ENCODE assay signal across 11 mouse cellular contexts in the genomic region with DNA sequence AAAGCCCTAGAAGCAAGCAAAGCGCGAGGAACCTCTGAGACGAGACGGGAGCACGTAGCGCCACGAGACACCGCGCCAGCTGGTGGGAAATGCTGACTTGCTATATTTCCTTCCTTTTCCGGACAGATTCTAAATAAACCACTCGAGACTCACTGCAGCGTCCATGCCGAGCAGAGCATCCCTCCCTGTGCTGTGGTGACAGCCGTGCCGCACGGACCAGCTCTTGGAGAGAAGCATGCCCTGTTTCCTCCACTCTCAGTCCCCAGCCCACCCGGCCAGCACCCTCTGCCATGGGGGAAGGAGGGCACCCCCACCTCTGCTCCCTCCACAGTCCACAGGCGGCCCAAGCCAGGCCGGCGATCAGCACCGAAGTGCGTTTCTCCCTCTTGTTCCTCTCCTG. TPM values are rescaled to one million over a fixed set of nuclear protein-coding genes. Genes with fewer than 3 reads are reported as not detected.
DNase-seq lines count a peak whose midpoint lies in the region; ATAC-seq lines count a peak whose summit lies in the region.
"Had no signal": no experiment of that assay in that cellular context is flagged by ENCODE, and none has a peak within 500 bp of the region (broad histone marks: within the 10 kb centered on the region; RNA-seq: fewer than 3 reads in every experiment).

No protein-coding gene starts in this region.

- peak; percentile 58; the same call in 1 of the 2 replicates for ATAC-seq in cerebellum, adult (ENCODE audit: insufficient number of reproducible peaks, low FRiP score, low TSS enrichment)
- ATAC-seq in hindbrain, embryonic 11.5 days (ENCODE audit: low FRiP score): no peak
- ATAC-seq in stomach, embryonic 14.5 days (ENCODE audit: insufficient number of reproducible peaks, insufficient read depth, low FRiP score, low read depth): no peak
- ATAC-seq: Patski had no signal

- no peak overlapping the region for H3K9ac ChIP-seq in hindbrain, embryonic 11.5 days (ENCODE audit: low read depth, low read length)
- no peak overlapping the region for H3K9ac ChIP-seq in stomach, embryonic 14.5 days (replicated peaks; ENCODE audit: low read depth, low read length)
- H3K9ac ChIP-seq: embryonic facial prominence, embryonic 15.5 days had no signal

- no peak overlapping the region for H3K4me2 ChIP-seq in hindbrain, embryonic 11.5 days (replicated peaks; ENCODE audit: low read depth, low read length)
- H3K4me2 ChIP-seq in stomach, embryonic 14.5 days (replicated peaks; ENCODE audit: low read depth, low read length): peak overlapping the region; percentile 30; the same call in 1 of the 2 replicates
- H3K4me2 ChIP-seq: embryonic facial prominence, embryonic 15.5 days had no signal

- WGBS in hindbrain, embryonic 10.5 days: 89% methylated on average over 22 of the region's 22 CpGs
- WGBS in hindbrain, embryonic 11.5 days: 85% methylated on average over 22 of the region's 22 CpGs
- 53% methylated on average over 22 of the region's 22 CpGs for WGBS in stomach, embryonic 14.5 days

- H3K27me3 ChIP-seq in hindbrain, embryonic 10.5 days (ENCODE audit: insufficient read depth, poor library complexity, severe bottlenecking): no peaks in the 10 kb centered on the region
- H3K27me3 ChIP-seq in hindbrain, embryonic 11.5 days (ENCODE audit: control insufficient read depth, insufficient read depth, low read length): no peaks in the 10 kb centered on the region
- no peaks in the 10 kb centered on the region for H3K27me3 ChIP-seq in stomach, embryonic 14.5 days (ENCODE audit: control insufficient read depth, insufficient read depth, low read length)
- H3K27me3 ChIP-seq: embryonic facial prominence, embryonic 15.5 days had no signal

- peaks cover 19% of the 10 kb centered on the region for H3K4me1 ChIP-seq in hindbrain, embryonic 10.5 days (replicated peaks)
- H3K4me1 ChIP-seq in hindbrain, embryonic 11.5 days (replicated peaks; ENCODE audit: control insufficient read depth, insufficient read depth, low read length): no peaks in the 10 kb centered on the region
- peaks cover 5% of the 10 kb centered on the region; the same call in 1 of the 2 replicates for H3K4me1 ChIP-seq in stomach, embryonic 14.5 days (ENCODE audit: control insufficient read depth, insufficient read depth, low read length)
- H3K4me1 ChIP-seq: embryonic facial prominence, embryonic 15.5 days had no signal

- no peak overlapping the region for H3K4me3 ChIP-seq in hindbrain, embryonic 10.5 days
- no peak overlapping the region for H3K4me3 ChIP-seq in hindbrain, embryonic 11.5 days (ENCODE audit: low read depth, low read length)
- H3K4me3 ChIP-seq in stomach, embryonic 14.5 days (ENCODE audit: low read depth, low read length): no peak overlapping the region
- H3K4me3 ChIP-seq: embryonic facial prominence, embryonic 15.5 days had no signal

- no peaks in the 10 kb centered on the region for H3K36me3 ChIP-seq in hindbrain, embryonic 10.5 days
- H3K36me3 ChIP-seq in hindbrain, embryonic 11.5 days (ENCODE audit: control insufficient read depth, insufficient read depth, low read length): no peaks in the 10 kb centered on the region
- no peaks in the 10 kb centered on the region for H3K36me3 ChIP-seq in stomach, embryonic 14.5 days (ENCODE audit: control insufficient read depth, insufficient read depth, low read length)
- H3K36me3 ChIP-seq: embryonic facial prominence, embryonic 15.5 days had no signal

- H3K9me3 ChIP-seq in hindbrain, embryonic 10.5 days: no peaks in the 10 kb centered on the region
- H3K9me3 ChIP-seq in hindbrain, embryonic 11.5 days (ENCODE audit: control insufficient read depth, low read length): no peaks in the 10 kb centered on the region
- no peaks in the 10 kb centered on the region for H3K9me3 ChIP-seq in stomach, embryonic 14.5 days (ENCODE audit: control insufficient read depth, low read depth, low read length)
- H3K9me3 ChIP-seq: embryonic facial prominence, embryonic 15.5 days had no signal

- DNase-seq in cerebellum, adult 11 months: no peak
- no peak for DNase-seq in hindbrain, embryonic 10.5 days (ENCODE audit: low spot score)
- DNase-seq in hindbrain, embryonic 11.5 days (ENCODE audit: low spot score): no peak
- peak; percentile 43 for DNase-seq in right cerebral cortex, adult 18-20 months
- no peak for DNase-seq in right cerebral cortex, postnatal 14 days
- DNase-seq in spleen, postnatal 10 days (ENCODE audit: low spot score in 2 of 2): no peak
- DNase-seq: spleen, adult 18-20 months had no signal

- peak overlapping the region; percentile 67 for H3K27ac ChIP-seq in hindbrain, embryonic 10.5 days
- no peak overlapping the region for H3K27ac ChIP-seq in hindbrain, embryonic 11.5 days (ENCODE audit: low read depth, low read length)
- H3K27ac ChIP-seq in stomach, embryonic 14.5 days (ENCODE audit: low read length): no peak overlapping the region
- H3K27ac ChIP-seq: embryonic facial prominence, embryonic 15.5 days had no signal

RNA-seq across cellular contexts. Expression of a gene that starts 33.9 kb away (rescaled TPM):
- polyA plus RNA-seq in hindbrain, embryonic 10.5 days (2016; fragmentation: Nextera tagmentation; extraction: Ambion mirVana): 4.8 TPM in 2 replicates
- 3.6 and 3.9 TPM in 2 replicates for polyA plus RNA-seq in hindbrain, embryonic 11.5 days (2014; fragmentation: Nextera tagmentation; extraction: Ambion mirVana)
- polyA plus RNA-seq in stomach, embryonic 14.5 days (2014; fragmentation: Nextera tagmentation; extraction: Ambion mirVana): 1.5 and 1.6 TPM in 2 replicates
